Mouse (Mus musculus): ENCODE measurements around the gene Dtx4.

DNA sequence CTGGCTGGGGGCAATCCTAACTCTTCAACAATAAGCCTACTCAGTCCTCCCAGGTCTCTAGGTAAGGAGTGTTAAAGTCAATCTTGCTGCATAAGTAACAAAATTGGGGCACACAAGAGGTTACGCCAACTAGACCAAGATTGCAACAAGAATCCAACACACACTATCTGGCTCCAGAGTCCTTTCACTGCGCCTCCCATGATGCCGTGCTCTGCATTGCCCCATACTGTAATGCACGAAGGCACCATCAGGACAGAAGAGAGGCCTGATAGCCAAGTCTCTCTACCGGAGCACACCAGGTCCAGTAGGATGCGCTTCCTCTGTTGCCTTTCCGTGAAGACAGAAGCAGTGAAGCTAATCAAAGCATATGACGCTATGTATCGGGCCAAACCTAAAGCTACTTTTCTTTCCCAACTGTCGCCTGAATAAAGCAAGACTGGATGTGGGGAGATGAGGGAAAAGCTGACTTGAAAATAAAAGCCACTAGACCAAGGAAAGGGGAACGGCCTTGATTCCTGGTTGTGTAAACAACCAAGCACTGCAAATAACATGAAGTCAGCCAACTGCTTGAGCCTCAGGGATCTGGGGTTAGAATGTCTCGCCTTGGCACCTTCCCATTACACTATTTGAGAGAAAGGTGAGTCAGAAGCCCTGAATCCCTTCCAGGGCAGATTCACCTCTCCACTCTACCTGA, 13.6 kb downstream of the Dtx4 start:
- TF ChIP-seq CTCF (IDR thresholded peaks at IDR 0.05), result peak; percentile 20; the same call in 1 of the 2 replicates
- TF ChIP-seq EP300 (IDR thresholded peaks at IDR 0.05), result no peak
